Mouse (Mus musculus) inflammation-experienced regulatory T-cells, adult 6 months (primary cell): Measurements from ENCODE around the gene Mrps18c. TPM values are rescaled to one million over a fixed set of nuclear protein-coding genes. Genes with fewer than 3 reads are reported as not detected.

Experiments used
- ATAC-seq: one replicate; pipeline ENCODE4 v1.8.0; 2017
- polyA plus RNA-seq, 3 experiments: library from polyadenylated mRNA; unstranded; fragments of 100-300 nt; shearing (Covaris generic); gene quantifications; one replicate each; pipeline ENCODE4 v1.2.1; 2017

The Mrps18c gene
- polyA plus RNA-seq = 100 to 1,000 TPM; 152 to 208 (median 162) TPM

DNA sequence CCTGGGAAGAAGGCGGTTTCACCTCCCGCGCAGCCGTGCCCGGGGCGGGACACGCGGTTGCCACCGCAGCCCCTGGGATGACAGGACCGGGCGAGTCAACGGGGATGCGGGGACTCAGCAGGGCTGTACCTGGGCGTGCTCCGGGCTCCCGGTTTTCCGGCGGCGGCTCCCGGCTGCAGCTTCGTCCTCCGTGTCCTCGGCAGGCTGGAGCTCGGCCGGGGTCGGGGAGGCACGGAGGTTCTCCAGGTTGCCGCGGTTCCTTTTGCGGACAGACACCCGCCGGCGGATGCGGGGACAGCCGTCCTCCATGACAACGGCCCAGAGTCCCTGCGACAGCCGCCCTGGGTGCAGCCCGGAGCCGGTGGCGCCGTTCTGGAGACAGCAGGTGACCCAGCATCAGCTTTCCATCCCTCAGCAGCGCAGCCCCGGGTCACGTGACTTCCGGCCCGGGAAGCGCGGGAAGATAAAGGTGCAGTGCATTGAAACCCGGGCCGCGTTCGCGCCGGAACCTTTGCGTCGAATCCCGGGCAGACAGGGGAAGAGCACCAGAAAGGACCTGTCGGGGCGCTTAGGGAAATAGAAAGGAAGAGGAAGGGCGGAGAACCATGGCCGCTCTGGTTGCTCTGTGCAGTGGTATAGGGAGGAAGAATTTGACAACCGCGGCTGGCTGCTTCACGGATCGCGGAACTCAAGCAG lies at the start of gene Mrps18c, which contains the start of gene Helq:
Gene Mrps18c, plus strand, starts transcription at position 463 of the 696 bp plus-strand sequence.
Gene Helq, minus strand, starts transcription at position 434 of the 696 bp plus-strand sequence.
- ATAC-seq = peak; percentile 94

DNA sequence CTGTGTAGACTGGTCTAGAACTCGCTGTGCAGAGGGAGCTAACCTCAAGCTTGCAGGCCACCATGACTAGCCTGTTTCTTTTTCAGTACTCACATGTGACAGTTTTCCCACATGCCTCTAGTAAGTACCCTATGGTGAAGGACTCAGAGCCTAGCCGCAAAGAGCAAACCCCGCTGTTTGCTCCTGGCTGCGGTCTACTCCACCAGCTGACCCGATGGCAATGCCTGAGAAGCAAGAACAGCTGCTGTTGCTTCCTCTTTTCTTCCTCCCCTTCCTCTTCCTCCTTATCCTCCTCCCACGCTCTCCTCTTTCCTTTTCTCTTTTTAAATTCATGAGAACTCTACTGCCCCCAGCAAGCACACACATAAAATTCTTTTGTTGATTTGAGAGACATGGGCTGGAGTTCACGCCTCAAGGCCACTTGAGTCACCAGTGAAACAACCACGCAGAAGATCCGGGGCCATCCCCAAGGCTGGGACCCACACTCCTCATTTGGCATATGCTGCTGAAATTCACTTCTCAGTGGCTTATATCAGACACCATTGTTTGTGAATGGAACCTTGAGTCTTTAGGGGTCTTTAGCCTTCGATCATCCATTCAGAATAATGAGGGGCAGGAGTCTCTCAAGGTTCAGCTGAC lies 47.7 kb upstream of the Mrps18c start:
- ATAC-seq = no peak

DNA sequence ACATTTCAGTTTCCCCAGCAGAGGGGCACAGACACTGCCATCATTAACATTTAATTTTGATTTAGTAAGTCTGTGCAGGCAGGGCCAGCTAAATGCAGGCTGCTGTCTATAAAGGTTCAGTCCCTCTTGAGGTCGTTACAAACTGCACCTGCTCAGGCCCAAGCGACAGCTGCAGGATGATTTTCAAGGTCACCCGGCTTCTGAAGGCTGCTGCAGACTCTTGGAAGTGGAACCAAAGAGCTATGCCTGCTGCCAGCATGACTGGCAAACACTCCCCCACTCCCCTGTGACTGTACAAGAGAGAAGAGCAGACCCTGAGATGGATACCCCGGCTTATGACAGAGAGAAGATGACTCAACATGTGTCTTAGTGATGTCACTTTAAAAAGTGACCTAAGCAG lies 46.8 kb upstream of the Mrps18c start:
- ATAC-seq = no peak

- no peak for ATAC-seq
These were observed 45.0 kb upstream of the Mrps18c start for GRCm38 (mm10) chr5:100753407-100753806.

DNA sequence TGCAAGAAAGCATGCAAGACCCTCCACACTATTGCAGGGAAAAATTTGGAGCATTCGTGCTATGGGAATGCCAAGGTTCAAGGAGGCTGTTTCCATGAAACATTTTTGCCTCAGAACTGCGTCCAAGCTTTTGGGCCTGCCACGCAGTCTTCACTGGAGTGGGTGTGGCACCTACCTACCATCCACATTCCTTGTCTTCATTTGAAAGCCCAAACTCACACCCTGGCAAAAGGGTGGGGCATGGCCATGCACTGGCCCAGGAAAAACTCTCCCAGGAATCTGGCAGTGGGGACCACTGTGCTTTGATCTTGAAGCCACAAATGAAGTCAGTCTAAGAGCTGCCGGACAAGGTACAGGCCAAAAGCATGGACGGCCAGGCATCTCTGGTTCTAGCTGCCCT lies 40.3 kb upstream of the Mrps18c start:
- ATAC-seq = no peak

- ATAC-seq = no peak
These were observed 38.3 kb upstream of the Mrps18c start for GRCm38 (mm10) chr5:100760049-100760663.

DNA sequence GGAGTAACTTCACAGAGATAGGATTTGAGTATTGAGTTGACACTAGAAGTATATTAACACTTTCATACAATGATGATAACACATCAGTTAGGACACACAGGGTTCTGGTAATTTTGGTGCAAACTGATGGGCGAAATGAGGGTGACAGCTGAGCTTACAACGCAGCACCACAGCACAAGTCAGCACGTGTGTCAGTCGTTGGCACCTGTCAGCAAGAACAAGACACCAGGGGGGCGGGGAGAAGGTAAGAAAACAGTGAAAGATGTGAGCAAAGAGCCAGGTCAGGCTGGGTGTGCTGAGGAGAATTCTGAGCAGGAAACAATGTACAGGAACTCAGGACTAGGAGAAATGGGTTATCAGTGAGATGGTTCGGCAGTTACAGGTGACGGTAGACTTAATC lies 36.7 kb upstream of the Mrps18c start:
- ATAC-seq = no peak

- ATAC-seq = no peak
These were observed 32.4 kb upstream of the Mrps18c start for GRCm38 (mm10) chr5:100766026-100766425.

- no peak for ATAC-seq
These were observed 26.9 kb upstream of the Mrps18c start for GRCm38 (mm10) chr5:100771575-100771974.

GRCm38 (mm10) chr5:100775778-100776404 lies 22.5 kb upstream of the Mrps18c start:
- ATAC-seq = no peak

GRCm38 (mm10) chr5:100776900-100777299 lies 21.5 kb upstream of the Mrps18c start:
- no peak for ATAC-seq

- ATAC-seq = no peak
These were observed 19.4 kb upstream of the Mrps18c start for GRCm38 (mm10) chr5:100779002-100779401.

- no peak for ATAC-seq
These were observed 10.9 kb upstream of the Mrps18c start for GRCm38 (mm10) chr5:100787527-100787926.

- no peak for ATAC-seq
These were observed 6.2 kb upstream of the Mrps18c start for GRCm38 (mm10) chr5:100792261-100792660.

GRCm38 (mm10) chr5:100794084-100794483 lies 4.3 kb upstream of the Mrps18c start:
- ATAC-seq = no peak

DNA sequence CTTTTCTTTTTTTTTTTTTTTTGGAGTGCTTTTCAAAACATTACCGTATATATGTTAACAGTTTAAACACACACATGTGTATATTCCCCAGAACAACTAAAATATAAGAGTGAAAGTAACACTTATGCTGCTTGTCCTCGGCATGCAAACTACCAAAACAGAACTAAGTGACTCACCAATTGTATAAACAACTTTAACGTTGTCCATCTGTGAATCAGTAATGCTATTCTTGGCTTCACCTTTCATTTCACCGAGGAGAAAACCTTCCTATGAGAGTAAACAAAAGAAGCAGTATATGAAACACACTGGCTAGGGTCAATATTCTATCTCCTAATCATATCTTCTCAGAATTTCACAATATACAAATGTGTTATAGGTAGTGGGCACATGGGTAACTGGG lies 19.9 kb downstream of the Mrps18c start:
- no peak for ATAC-seq

DNA sequence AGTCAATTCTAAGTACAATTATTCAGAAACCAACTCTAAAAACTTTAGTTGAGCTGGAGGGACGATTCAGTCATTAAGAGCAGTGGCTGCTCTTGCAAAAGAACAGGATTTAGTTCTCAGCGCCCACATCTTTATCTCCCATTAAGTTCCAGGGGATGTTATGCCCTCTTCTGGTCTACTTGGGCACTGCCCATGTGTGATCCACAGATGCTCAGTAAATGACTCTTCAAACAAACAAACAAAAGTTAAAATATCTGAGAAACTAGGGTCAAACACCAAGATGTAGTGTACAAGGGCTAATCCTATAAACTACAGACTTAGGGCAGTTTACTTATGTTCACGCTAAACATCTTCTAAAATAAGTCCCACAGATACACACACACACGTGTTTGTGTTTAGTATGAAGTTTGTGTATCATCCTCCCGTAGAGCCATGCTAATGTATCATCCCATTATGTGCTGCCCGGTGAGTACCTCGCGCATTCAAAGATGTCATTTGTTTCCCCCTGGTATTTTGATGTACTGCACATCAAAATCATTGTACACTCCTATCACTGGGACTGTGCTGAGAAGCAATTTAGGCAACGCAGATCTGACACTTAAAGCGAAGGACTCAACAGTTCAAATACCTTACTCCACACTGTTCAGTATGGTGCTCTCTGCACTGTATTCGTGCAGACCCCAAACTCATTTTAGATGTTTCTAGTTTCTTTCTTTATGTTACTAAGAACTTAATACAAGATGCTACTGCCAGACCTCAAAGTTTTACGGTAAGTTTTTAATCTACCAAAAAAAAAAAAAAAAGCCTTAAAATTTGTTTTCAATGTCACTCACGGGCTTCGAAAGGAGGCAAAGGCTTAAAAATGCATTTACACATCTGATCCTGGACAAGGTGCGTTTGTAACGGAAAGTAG lies 21.4 kb downstream of the Mrps18c start:
- ATAC-seq = no peak

- peak; percentile 95 for ATAC-seq
These were observed 22.2 kb downstream of the Mrps18c start, which contains the start of gene Abraxas1 for GRCm38 (mm10) chr5:100820483-100821184. Gene Abraxas1 (minus strand): TSS chr5:100820965.

- no peak for ATAC-seq
These were observed 22.9 kb downstream of the Mrps18c start for GRCm38 (mm10) chr5:100821375-100821774.

DNA sequence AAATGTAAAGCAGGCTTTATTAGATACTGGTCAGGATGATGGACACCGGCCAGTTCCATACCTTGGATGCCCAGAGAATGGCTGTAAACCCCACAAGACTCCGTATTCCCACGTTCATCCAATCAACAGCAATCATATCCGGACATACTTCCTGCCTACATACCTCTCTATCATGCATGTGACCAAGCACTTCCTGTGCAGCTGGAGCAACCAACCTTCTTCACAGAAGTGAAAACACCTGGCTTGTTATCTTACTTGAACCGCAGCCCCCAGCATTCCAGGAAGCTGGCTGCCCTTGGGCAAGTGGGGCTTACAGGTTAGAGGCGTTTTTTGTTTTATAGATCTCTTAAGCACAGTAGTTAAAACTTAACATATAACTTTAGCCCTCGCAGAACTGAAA lies 24.4 kb downstream of the Mrps18c start:
- no peak for ATAC-seq

GRCm38 (mm10) chr5:100825975-100826374 lies 27.5 kb downstream of the Mrps18c start:
- peak; percentile 47 for ATAC-seq
